Mouse (Mus musculus) liver, postnatal 0 days (tissue): ENCODE data around the gene Ppp1r15b. TPM values are rescaled to one million over a fixed set of nuclear protein-coding genes. Genes with fewer than 3 reads are reported as not detected.

Experiments
- ATAC-seq: fragments of 200-750 bp; cut with Nextera tagmentation; 2 replicates; pipeline ENCODE4 v1.8.0; 2017; ENCODE audit warnings: mild to moderate bottlenecking, moderate library complexity
- DNase-seq: peaks from one replicate; pipeline ENCODE4 v3.0.0-alpha.2; 2016
- H3K27ac ChIP-seq: fragments of 300-500 bp; sonication (generic); 2 replicates; pipeline ENCODE4 v1.5.1; 2014; ENCODE audit warnings: antibody characterized with exemption, moderate library complexity, mild to moderate bottlenecking, low read depth
- H3K27me3 ChIP-seq: fragments of 300-500 bp; sonication (generic); 2 replicates; pipeline ENCODE4 v1.6.1; 2014; ENCODE audit warnings: low read length, control low read depth, mixed read lengths; ENCODE audit not compliant: insufficient read depth
- H3K36me3 ChIP-seq: fragments of 300-500 bp; sonication (generic); replicated peaks from 2 replicates; pipeline ENCODE4 v1.6.1; 2014; ENCODE audit warnings: mild to moderate bottlenecking, control low read depth, low read length, moderate library complexity, mixed read lengths; ENCODE audit not compliant: insufficient read depth
- H3K4me1 ChIP-seq: fragments of 300-500 bp; sonication (generic); 2 replicates; pipeline ENCODE4 v1.6.1; 2014; ENCODE audit warnings: antibody characterized with exemption, mild to moderate bottlenecking, control low read depth; ENCODE audit not compliant: insufficient read depth
- H3K4me2 ChIP-seq: fragments of 300-500 bp; sonication (generic); 2 replicates; pipeline ENCODE4 v1.6.1; 2014; ENCODE audit warnings: low read depth, mild to moderate bottlenecking, low read length, moderate library complexity, mixed read lengths
- H3K4me3 ChIP-seq: fragments of 300-500 bp; sonication (generic); 2 replicates; pipeline ENCODE4 v1.5.1; 2014; ENCODE audit warnings: low read depth, low read length
- H3K9ac ChIP-seq: fragments of 300-500 bp; sonication (generic); replicated peaks from 2 replicates; pipeline ENCODE4 v1.6.1; 2014; ENCODE audit warnings: mild to moderate bottlenecking, moderate library complexity
- H3K9me3 ChIP-seq: fragments of 300-500 bp; sonication (generic); 2 replicates; pipeline ENCODE4 v1.6.1; 2016; ENCODE audit warnings: mild to moderate bottlenecking, control low read depth, low read length, mixed read lengths
- CTCF ChIP-seq: sonication (generic); IDR thresholded peaks from 2 replicates; pipeline ENCODE4 v1.5.1; 2016; ENCODE audit warnings: antibody characterized with exemption, low read depth
- EP300 ChIP-seq: IDR thresholded peaks from 2 replicates; pipeline ENCODE4 v1.6.1; 2016; ENCODE audit warnings: antibody characterized with exemption, low read depth, mild to moderate bottlenecking
- WGBS: fragments of 180-500 bp; shearing (Covaris S2); extraction: QIAGEN DNeasy Blood & Tissue Kit; methylation state at CpG from one replicate; pipeline ENCODE4 v1.1.7; 2014; ENCODE audit not compliant: insufficient replicate concordance; 5-methylcytosine and 5-hydroxymethylcytosine counted together
- polyA plus RNA-seq: library from polyadenylated mRNA; unstranded; fragments of >200 nt; fragmentation: Nextera tagmentation; extraction: Ambion mirVana; gene quantifications from 2 replicates; pipeline ENCODE4 v1.2.1, GENCODE M21; 2015

The Ppp1r15b gene
- polyA plus RNA-seq, 1 experiment from 2014 or later: 27.0 TPM

DNA sequence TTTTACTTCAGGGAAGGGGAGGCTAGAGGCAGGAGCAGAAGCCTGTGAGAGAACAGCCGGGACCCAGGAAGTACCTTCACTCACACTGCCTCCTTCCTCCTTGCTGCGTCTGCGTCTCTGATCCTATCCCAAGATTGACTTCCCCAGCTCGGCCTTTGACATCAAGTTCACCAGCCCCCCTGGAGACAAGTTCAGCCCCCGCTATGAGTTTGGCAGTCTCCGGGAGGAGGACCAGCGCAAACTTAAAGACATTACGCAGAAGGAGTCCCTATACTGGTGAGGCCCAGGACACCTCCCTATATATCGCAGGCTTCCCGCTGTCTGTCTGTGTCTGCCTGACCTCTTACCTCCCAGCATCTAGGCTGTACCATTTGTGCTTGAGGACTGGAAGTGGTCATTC, 44.1 kb upstream of the Ppp1r15b start:
- DNase-seq (no peak), ATAC-seq (no peak)
- Histone ChIP-seq H3K4me2 (no peak overlapping the region), H3K27ac (no peak overlapping the region), H3K27me3 (no peaks in the 10 kb centered on the region), H3K9me3 (no peaks in the 10 kb centered on the region), H3K9ac (no peak overlapping the region), H3K4me1 (peaks cover 22% of the 10 kb centered on the region), H3K36me3 (no peaks in the 10 kb centered on the region), H3K4me3 (no peak overlapping the region)
- TF ChIP-seq EP300: no peak
- no peak for TF ChIP-seq CTCF
- 86% methylated on average over 10 of the region's 10 CpGs for WGBS

GRCm38 (mm10) chr1:133087206-133087905, 43.6 kb upstream of the Ppp1r15b start:
- H3K9me3 ChIP-seq: no peaks in the 10 kb centered on the region
- no peak overlapping the region for H3K4me2 ChIP-seq
- ATAC-seq: peak; percentile 46
- no peak overlapping the region for H3K27ac ChIP-seq
- H3K36me3 ChIP-seq: no peaks in the 10 kb centered on the region
- peak; percentile 94 for TF ChIP-seq CTCF
- no peak for TF ChIP-seq EP300
- peaks cover 22% of the 10 kb centered on the region for H3K4me1 ChIP-seq
- no peak overlapping the region for H3K4me3 ChIP-seq
- peak; percentile 81 for DNase-seq
- H3K27me3 ChIP-seq: no peaks in the 10 kb centered on the region
- WGBS: 46% methylated on average over 7 of the region's 7 CpGs
- no peak overlapping the region for H3K9ac ChIP-seq

DNA sequence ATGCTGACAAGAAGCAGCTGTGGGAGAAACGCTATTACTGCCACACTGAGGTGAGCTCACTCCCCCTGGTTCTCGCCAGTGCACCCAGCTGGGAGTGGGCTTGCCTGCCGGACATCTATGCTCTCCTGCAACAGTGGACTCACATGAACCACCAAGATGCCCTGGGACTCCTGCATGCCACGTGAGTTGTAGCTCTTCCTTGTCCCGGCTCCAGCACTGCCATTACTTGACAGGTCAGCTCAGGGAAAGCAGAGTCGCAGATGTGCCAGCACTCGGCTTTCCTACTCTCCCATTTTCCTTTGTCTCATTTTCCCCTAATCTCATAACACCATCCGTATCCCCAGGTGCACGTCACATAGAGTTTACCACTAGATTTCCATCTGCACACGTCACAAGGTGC, 42.7 kb upstream of the Ppp1r15b start:
- Histone ChIP-seq H3K4me3 (no peak overlapping the region), H3K27me3 (no peaks in the 10 kb centered on the region), H3K9me3 (no peaks in the 10 kb centered on the region), H3K36me3 (no peaks in the 10 kb centered on the region), H3K4me1 (peaks cover 20% of the 10 kb centered on the region), H3K9ac (no peak overlapping the region), H3K27ac (no peak overlapping the region), H3K4me2 (no peak overlapping the region)
- no peak for ATAC-seq
- DNase-seq: no peak
- 83% methylated on average over 10 of the region's 10 CpGs for WGBS
- TF ChIP-seq CTCF: no peak
- TF ChIP-seq EP300: no peak

GRCm38 (mm10) chr1:133089415-133089814, 41.5 kb upstream of the Ppp1r15b start:
- no peak for ATAC-seq
- no peaks in the 10 kb centered on the region for H3K9me3 ChIP-seq
- H3K27me3 ChIP-seq: no peaks in the 10 kb centered on the region
- no peak overlapping the region for H3K4me2 ChIP-seq
- no peak for DNase-seq
- WGBS: 87% methylated on average over 4 of the region's 4 CpGs
- TF ChIP-seq CTCF: no peak
- no peak for TF ChIP-seq EP300
- no peak overlapping the region for H3K27ac ChIP-seq
- no peak overlapping the region for H3K4me3 ChIP-seq
- no peaks in the 10 kb centered on the region for H3K36me3 ChIP-seq
- peaks cover 8% of the 10 kb centered on the region for H3K4me1 ChIP-seq
- no peak overlapping the region for H3K9ac ChIP-seq

- H3K4me1 ChIP-seq: no peaks in the 10 kb centered on the region
- no peaks in the 10 kb centered on the region for H3K36me3 ChIP-seq
- DNase-seq (no peak), ATAC-seq (peak; percentile 51)
- H3K4me3 ChIP-seq: no peak overlapping the region
- TF ChIP-seq CTCF (no peak), EP300 (no peak)
- H3K9ac ChIP-seq: no peak overlapping the region
- H3K27me3 ChIP-seq: no peaks in the 10 kb centered on the region
- no peaks in the 10 kb centered on the region for H3K9me3 ChIP-seq
- no peak overlapping the region for H3K27ac ChIP-seq
- WGBS: 69% methylated on average over 6 of the region's 6 CpGs
- H3K4me2 ChIP-seq: no peak overlapping the region
Measured at GRCm38 (mm10) chr1:133090641-133091040, 40.3 kb upstream of the Ppp1r15b start.

DNA sequence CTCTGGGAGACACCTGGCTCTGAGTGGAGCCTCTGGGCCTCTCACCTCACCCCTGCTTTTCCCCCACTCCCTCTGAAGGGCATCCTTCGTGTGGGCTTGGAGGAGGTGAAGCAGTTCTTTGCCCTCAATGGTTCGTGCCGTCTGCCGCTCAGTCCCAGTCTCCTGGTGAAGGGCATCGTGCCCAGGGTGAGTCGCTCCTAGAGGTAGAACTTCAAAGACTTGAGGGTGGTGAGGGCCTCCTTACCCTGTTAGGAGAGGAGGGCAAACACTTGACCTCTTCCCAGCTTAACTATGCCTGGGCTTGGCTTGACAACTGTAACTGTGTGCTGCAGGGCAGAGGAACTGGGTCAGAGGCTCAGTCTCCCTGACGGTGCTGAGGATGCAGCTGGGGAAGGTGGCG, 39.5 kb upstream of the Ppp1r15b start:
- Histone ChIP-seq H3K36me3 (no peaks in the 10 kb centered on the region), H3K4me3 (no peak overlapping the region), H3K9ac (no peak overlapping the region), H3K27me3 (no peaks in the 10 kb centered on the region), H3K27ac (no peak overlapping the region), H3K4me1 (no peaks in the 10 kb centered on the region), H3K4me2 (no peak overlapping the region), H3K9me3 (no peaks in the 10 kb centered on the region)
- no peak for ATAC-seq
- DNase-seq: no peak
- TF ChIP-seq EP300: no peak
- TF ChIP-seq CTCF: no peak
- 83% methylated on average over 8 of the region's 8 CpGs for WGBS
